In the genomic region with DNA sequence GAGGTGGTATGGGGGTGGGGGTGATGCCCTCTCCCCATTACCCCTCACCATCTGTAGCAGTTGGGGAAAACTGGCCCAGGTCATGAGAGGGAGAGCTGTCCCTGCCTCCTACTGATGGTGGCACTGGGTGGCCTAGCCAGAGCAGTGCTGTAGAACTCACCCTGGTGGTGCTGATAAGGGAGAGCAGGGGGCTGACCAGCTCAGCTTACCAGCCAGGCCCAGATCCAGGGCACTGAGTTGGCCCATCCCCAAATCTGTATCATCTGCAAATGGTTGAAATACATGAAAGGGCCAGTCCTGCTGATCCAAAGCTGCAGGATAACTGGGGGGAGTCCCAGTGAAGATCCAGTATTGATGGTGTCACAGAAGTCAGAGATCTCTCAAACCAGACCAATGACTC, we compare ENCODE assay signal across 16 mouse cellular contexts. TPM values are rescaled to one million over a fixed set of nuclear protein-coding genes. Genes with fewer than 3 reads are reported as not detected.
DNase-seq lines count a peak whose midpoint lies in the region; ATAC-seq and TF ChIP-seq lines count a peak whose summit lies in the region.
"Had no signal": no experiment of that assay in that cellular context is flagged by ENCODE, and none has a peak within 500 bp of the region (broad histone marks: within the 10 kb centered on the region; RNA-seq: fewer than 3 reads in every experiment).

No protein-coding gene starts in this region.

- H3K9ac ChIP-seq in heart, embryonic 13.5 days, result no peak overlapping the region
- peak overlapping the region; percentile 20 for H3K9ac ChIP-seq in liver, embryonic 14.5 days (replicated peaks)
- no peak overlapping the region for H3K9ac ChIP-seq in stomach, embryonic 16.5 days (ENCODE audit: low read length)
- no peak overlapping the region for H3K9ac ChIP-seq in midbrain, embryonic 16.5 days (ENCODE audit: low read depth, low read length)
- H3K9ac ChIP-seq: hindbrain, embryonic 15.5 days had no signal

- TF ChIP-seq EP300 in liver, embryonic 14.5 days (IDR thresholded peaks at IDR 0.05; ENCODE audit: low read depth), result no peak

- H3K27me3 ChIP-seq in heart, embryonic 13.5 days (replicated peaks), result no peaks in the 10 kb centered on the region
- H3K27me3 ChIP-seq in liver, embryonic 14.5 days (ENCODE audit: control insufficient read depth, insufficient read depth, low read length), result no peaks in the 10 kb centered on the region
- no peaks in the 10 kb centered on the region for H3K27me3 ChIP-seq in stomach, embryonic 16.5 days (ENCODE audit: control insufficient read depth, insufficient read depth, low read length)
- no peaks in the 10 kb centered on the region for H3K27me3 ChIP-seq in midbrain, embryonic 16.5 days (ENCODE audit: control insufficient read depth, insufficient read depth, low read depth, low read length)
- H3K27me3 ChIP-seq: hindbrain, embryonic 15.5 days had no signal

- H3K36me3 ChIP-seq in heart, embryonic 13.5 days, result no peaks in the 10 kb centered on the region
- H3K36me3 ChIP-seq in liver, embryonic 14.5 days (replicated peaks; ENCODE audit: control insufficient read depth, insufficient read depth, low read depth), result peaks cover 2% of the 10 kb centered on the region; the same call in 1 of the 2 replicates
- no peaks in the 10 kb centered on the region for H3K36me3 ChIP-seq in stomach, embryonic 16.5 days (ENCODE audit: control insufficient read depth, insufficient read depth, low read length)
- no peaks in the 10 kb centered on the region for H3K36me3 ChIP-seq in midbrain, embryonic 16.5 days (ENCODE audit: control insufficient read depth, insufficient read depth, low read length)
- H3K36me3 ChIP-seq: hindbrain, embryonic 15.5 days had no signal

- ATAC-seq in heart, embryonic 13.5 days (ENCODE audit: extremely low read depth, insufficient number of reproducible peaks, low FRiP score, low TSS enrichment), result no peak
- ATAC-seq in liver, embryonic 14.5 days (ENCODE audit: insufficient read depth), result peak; percentile 75
- peak; percentile 45; the same call in 1 of the 2 replicates for ATAC-seq in stomach, embryonic 16.5 days (ENCODE audit: insufficient read depth, low FRiP score)
- no peak for ATAC-seq in midbrain, embryonic 16.5 days
- ATAC-seq: CD4-positive, CD25-positive, alpha-beta regulatory T cell, adult 4 months had no signal

- TF ChIP-seq CTCF in liver, embryonic 14.5 days (IDR thresholded peaks at IDR 0.05; ENCODE audit: low read depth), result peak; percentile 68

- H3K27ac ChIP-seq in heart, embryonic 13.5 days (replicated peaks), result 0 out of 2 replicates have a peak overlapping the region, but pooled peaks have one; percentile 12
- H3K27ac ChIP-seq in liver, embryonic 14.5 days, result peak overlapping the region; percentile 78
- H3K27ac ChIP-seq in stomach, embryonic 16.5 days (ENCODE audit: low read length), result no peak overlapping the region
- no peak overlapping the region for H3K27ac ChIP-seq in midbrain, embryonic 16.5 days (ENCODE audit: low read length)
- H3K27ac ChIP-seq: hindbrain, embryonic 15.5 days had no signal

- H3K4me2 ChIP-seq in heart, embryonic 13.5 days, result no peak overlapping the region
- H3K4me2 ChIP-seq in liver, embryonic 14.5 days (ENCODE audit: low read depth), result peak overlapping the region; percentile 34
- no peak overlapping the region for H3K4me2 ChIP-seq in stomach, embryonic 16.5 days (ENCODE audit: low read depth, low read length)
- H3K4me2 ChIP-seq in midbrain, embryonic 16.5 days (ENCODE audit: low read length), result no peak overlapping the region
- H3K4me2 ChIP-seq: hindbrain, embryonic 15.5 days had no signal

- H3K4me3 ChIP-seq in heart, embryonic 13.5 days, result no peak overlapping the region
- H3K4me3 ChIP-seq in liver, embryonic 14.5 days (ENCODE audit: insufficient read depth in 1 of 2, low read depth in 2 of 2, low read length in 2 of 2), result no peak overlapping the region
- H3K4me3 ChIP-seq in stomach, embryonic 16.5 days (replicated peaks; ENCODE audit: low read length), result no peak overlapping the region
- H3K4me3 ChIP-seq in midbrain, embryonic 16.5 days (ENCODE audit: low read depth, low read length), result no peak overlapping the region
- H3K4me3 ChIP-seq: hindbrain, embryonic 15.5 days had no signal

- no peak for DNase-seq in heart, adult 9 months (ENCODE audit: low spot score in 2 of 2)
- peak; percentile 4 for DNase-seq in Muller cell, postnatal 12 days (ENCODE audit: inconsistent ontology term)
- no peak for DNase-seq in liver, embryonic 14.5 days (ENCODE audit: low read depth in 3 of 3, low spot score in 3 of 3)
- no peak for DNase-seq in cerebellum, adult 11 months
- DNase-seq: cerebellum, adult 9-10 months; kidney, adult 8-10 months; right cerebral cortex, postnatal 14 days had no signal

- H3K4me1 ChIP-seq in heart, embryonic 13.5 days, result peaks cover 35% of the 10 kb centered on the region
- H3K4me1 ChIP-seq in liver, embryonic 14.5 days (replicated peaks; ENCODE audit: control insufficient read depth in 2 of 2, insufficient read depth in 2 of 2, low read length in 1 of 2), result peaks cover 28 to 29% of the 10 kb centered on the region in 2 experiments
- peaks cover 8% of the 10 kb centered on the region; the same call in 1 of the 2 replicates for H3K4me1 ChIP-seq in stomach, embryonic 16.5 days (ENCODE audit: control insufficient read depth, insufficient read depth, low read length)
- peaks cover 11% of the 10 kb centered on the region for H3K4me1 ChIP-seq in midbrain, embryonic 16.5 days (ENCODE audit: control insufficient read depth, insufficient read depth, low read length)

- H3K9me3 ChIP-seq in heart, embryonic 13.5 days, result no peaks in the 10 kb centered on the region
- no peaks in the 10 kb centered on the region for H3K9me3 ChIP-seq in liver, embryonic 14.5 days (ENCODE audit: control insufficient read depth, low read length)
- H3K9me3 ChIP-seq in stomach, embryonic 16.5 days (replicated peaks; ENCODE audit: control insufficient read depth, low read length), result no peaks in the 10 kb centered on the region
- H3K9me3 ChIP-seq in midbrain, embryonic 16.5 days (replicated peaks; ENCODE audit: control insufficient read depth, low read length, poor library complexity, severe bottlenecking), result no peaks in the 10 kb centered on the region
- H3K9me3 ChIP-seq: hindbrain, embryonic 15.5 days had no signal

RNA-seq across cellular contexts. Expression of a gene that starts 5.1 kb away (rescaled TPM):
- polyA plus RNA-seq in heart, embryonic 13.5 days (2015; fragmentation: Nextera tagmentation; extraction: Ambion mirVana), result 25.8 and 28.3 TPM in 2 replicates
- 14.2 and 16.9 TPM in 2 replicates for polyA plus RNA-seq in liver, embryonic 14.5 days (2012; rRNA removed)
- 30.2 and 35.2 TPM in 2 replicates for polyA plus RNA-seq in liver, embryonic 14.5 days (2014; fragmentation: Nextera tagmentation; extraction: Ambion mirVana)
- 110 and 113 TPM in 2 replicates for polyA plus RNA-seq in stomach, embryonic 16.5 days (2015; fragmentation: Nextera tagmentation; extraction: Ambion mirVana)
- polyA plus RNA-seq in midbrain, embryonic 16.5 days (2015; fragmentation: Nextera tagmentation; extraction: Ambion mirVana), result 16.7 and 18.1 TPM in 2 replicates

RNA-seq across cellular contexts. Expression of a gene that starts 21.0 kb away (rescaled TPM):
- not detected in 2 replicates for polyA plus RNA-seq in heart, embryonic 13.5 days (2015; fragmentation: Nextera tagmentation; extraction: Ambion mirVana)
- polyA plus RNA-seq in liver, embryonic 14.5 days (2012; rRNA removed), result not detected in 2 replicates
- not detected in 2 replicates for polyA plus RNA-seq in liver, embryonic 14.5 days (2014; fragmentation: Nextera tagmentation; extraction: Ambion mirVana)
- not detected in 2 replicates for polyA plus RNA-seq in stomach, embryonic 16.5 days (2015; fragmentation: Nextera tagmentation; extraction: Ambion mirVana)
- not detected in 2 replicates for polyA plus RNA-seq in midbrain, embryonic 16.5 days (2015; fragmentation: Nextera tagmentation; extraction: Ambion mirVana)
- polyA plus RNA-seq: brain, embryonic 14.5 days; CD4-positive, CD25-positive, alpha-beta regulatory T cell, adult 4 months; forebrain, embryonic 11.5 days; heart, embryonic 14.5 days; hindbrain, embryonic 15.5 days; liver, adult 2 months had no signal

RNA-seq across cellular contexts. Expression of a gene that starts 45.4 kb away (rescaled TPM):
- polyA plus RNA-seq in heart, embryonic 13.5 days (2015; fragmentation: Nextera tagmentation; extraction: Ambion mirVana), result not detected in 2 replicates
- polyA plus RNA-seq in liver, embryonic 14.5 days (2012; rRNA removed), result not detected in 2 replicates
- polyA plus RNA-seq in liver, embryonic 14.5 days (2014; fragmentation: Nextera tagmentation; extraction: Ambion mirVana), result not detected in 2 replicates
- 0.30 and 0.55 TPM in 2 replicates for polyA plus RNA-seq in stomach, embryonic 16.5 days (2015; fragmentation: Nextera tagmentation; extraction: Ambion mirVana)
- polyA plus RNA-seq in midbrain, embryonic 16.5 days (2015; fragmentation: Nextera tagmentation; extraction: Ambion mirVana), result not detected in 2 replicates
- polyA plus RNA-seq: brain, embryonic 14.5 days; CD4-positive, CD25-positive, alpha-beta regulatory T cell, adult 4 months; forebrain, embryonic 11.5 days; heart, embryonic 14.5 days; liver, adult 2 months had no signal

RNA-seq across cellular contexts. Expression of a gene that starts 53.2 kb away (rescaled TPM):
- 198 and 202 TPM in 2 replicates for polyA plus RNA-seq in heart, embryonic 13.5 days (2015; fragmentation: Nextera tagmentation; extraction: Ambion mirVana)
- polyA plus RNA-seq in liver, embryonic 14.5 days (2012; rRNA removed), result 70.8 and 79.9 TPM in 2 replicates
- polyA plus RNA-seq in liver, embryonic 14.5 days (2014; fragmentation: Nextera tagmentation; extraction: Ambion mirVana), result 142 and 153 TPM in 2 replicates
- 397 and 438 TPM in 2 replicates for polyA plus RNA-seq in stomach, embryonic 16.5 days (2015; fragmentation: Nextera tagmentation; extraction: Ambion mirVana)
- polyA plus RNA-seq in midbrain, embryonic 16.5 days (2015; fragmentation: Nextera tagmentation; extraction: Ambion mirVana), result 421 and 430 TPM in 2 replicates

RNA-seq across cellular contexts. Expression of a gene that starts 56.4 kb away (rescaled TPM):
- polyA plus RNA-seq in heart, embryonic 13.5 days (2015; fragmentation: Nextera tagmentation; extraction: Ambion mirVana), result 1.3 and 1.5 TPM in 2 replicates
- 0.05 and 0.06 TPM in 2 replicates for polyA plus RNA-seq in liver, embryonic 14.5 days (2012; rRNA removed)
- polyA plus RNA-seq in liver, embryonic 14.5 days (2014; fragmentation: Nextera tagmentation; extraction: Ambion mirVana), result 0.35 TPM in 1 of 2 replicates, not detected in the other
- polyA plus RNA-seq in stomach, embryonic 16.5 days (2015; fragmentation: Nextera tagmentation; extraction: Ambion mirVana), result 10.7 and 13.4 TPM in 2 replicates
- polyA plus RNA-seq in midbrain, embryonic 16.5 days (2015; fragmentation: Nextera tagmentation; extraction: Ambion mirVana), result 0.11 and 0.13 TPM in 2 replicates
- polyA plus RNA-seq: CD4-positive, CD25-positive, alpha-beta regulatory T cell, adult 4 months had no signal

Comparison
In these comparisons a context has a peak if more than half of its experiments do, and no peak if none do; other contexts are left out.
1. ATAC-seq: peak in liver, embryonic 14.5 days (single experiment) and stomach, embryonic 16.5 days (single experiment); none in heart, embryonic 13.5 days (single experiment) and midbrain, embryonic 16.5 days (single experiment).
2. H3K27ac ChIP-seq: peak in heart, embryonic 13.5 days (single experiment) and liver, embryonic 14.5 days (single experiment); none in stomach, embryonic 16.5 days (single experiment) and midbrain, embryonic 16.5 days (single experiment).